Mouse (Mus musculus) limb, embryonic 14.5 days (tissue): Measurements from ENCODE around the gene Catsper2. TPM values are rescaled to one million over a fixed set of nuclear protein-coding genes. Genes with fewer than 3 reads are reported as not detected.

ENCODE experiments used
- ATAC-seq: fragments of 200-750 bp; cut with Nextera tagmentation; 2 replicates; pipeline ENCODE4 v1.8.0; 2017; ENCODE audit warnings: low read depth, moderate number of reproducible peaks, moderate TSS enrichment; ENCODE audit not compliant: low FRiP score
- DNase-seq: peaks from one replicate; pipeline ENCODE4 v3.0.0-alpha.2; 2015; ENCODE audit warnings: low spot score
- H3K27ac ChIP-seq: fragments of 300-500 bp; sonication (generic); replicated peaks from 2 replicates; pipeline ENCODE4 v1.5.1; 2014; ENCODE audit warnings: low read depth, mild to moderate bottlenecking, low read length, moderate library complexity, mixed read lengths
- H3K27me3 ChIP-seq: fragments of 300-500 bp; sonication (generic); 2 replicates; pipeline ENCODE4 v1.6.1; 2014; ENCODE audit warnings: low read length, mixed read lengths; ENCODE audit not compliant: control insufficient read depth, insufficient read depth
- H3K36me3 ChIP-seq: fragments of 300-500 bp; sonication (generic); 2 replicates; pipeline ENCODE4 v1.6.1; 2014; ENCODE audit warnings: mild to moderate bottlenecking, low read length, moderate library complexity, mixed read lengths; ENCODE audit not compliant: control insufficient read depth, insufficient read depth
- H3K4me1 ChIP-seq: fragments of 300-500 bp; sonication (generic); 2 replicates; pipeline ENCODE4 v1.6.1; 2014; ENCODE audit warnings: antibody characterized with exemption, low read length, mixed read lengths; ENCODE audit not compliant: control insufficient read depth, insufficient read depth
- H3K4me2 ChIP-seq: fragments of 300-500 bp; sonication (generic); replicated peaks from 2 replicates; pipeline ENCODE4 v1.6.1; 2014; ENCODE audit warnings: low read depth, mild to moderate bottlenecking, low read length, moderate library complexity; ENCODE audit not compliant: severe bottlenecking
- H3K4me3 ChIP-seq: fragments of 300-500 bp; sonication (generic); replicated peaks from 2 replicates; pipeline ENCODE4 v1.5.1; 2014; ENCODE audit warnings: low read length
- H3K9ac ChIP-seq: fragments of 300-500 bp; sonication (generic); 2 replicates; pipeline ENCODE4 v1.6.1; 2014; ENCODE audit warnings: mild to moderate bottlenecking, low read depth, low read length, moderate library complexity; ENCODE audit not compliant: severe bottlenecking
- H3K9me3 ChIP-seq: fragments of 300-500 bp; sonication (generic); 2 replicates; pipeline ENCODE4 v1.6.1; 2016; ENCODE audit warnings: low read length; ENCODE audit not compliant: control insufficient read depth
- POLR2A ChIP-seq: fragments of 200-500 bp; IDR thresholded peaks from 2 replicates; pipeline ENCODE4 v1.8.0; 2012; ENCODE audit warnings: inconsistent platforms, mild to moderate bottlenecking, moderate library complexity, borderline replicate concordance; ENCODE audit not compliant: insufficient read depth, insufficient read length; ENCODE audit errors: extremely low read depth
- WGBS: fragments of 180-500 bp; shearing (Covaris S2); extraction: QIAGEN DNeasy Blood & Tissue Kit; methylation state at CpG from one replicate; pipeline ENCODE4 v1.1.7; 2014; 5-methylcytosine and 5-hydroxymethylcytosine counted together
- polyA plus RNA-seq, 2 experiments: library from polyadenylated mRNA; depleted of rRNA in 1 of 2; stranded (reverse) in 1 of 2; unstranded in 1 of 2; fragments of >200 nt; fragmentation: Nextera tagmentation in 1 of 2; extraction: Ambion mirVana in 1 of 2; gene quantifications; 2 replicates each; pipeline versions ENCODE4 v1.2.1 to v1.2.3; 2012 to 2014

Catsper2 gene
- polyA plus RNA-seq, 2 experiments: 1.7 to 4.1 TPM

GRCm38 (mm10) chr2:121442259-121443067, 28.9 kb upstream of the Catsper2 start:
- no peaks in the 10 kb centered on the region for H3K9me3 ChIP-seq
- DNase-seq (no peak), ATAC-seq (peak; percentile 58)
- no peak for TF ChIP-seq POLR2A
- peak overlapping the region; percentile 53 for H3K9ac ChIP-seq
- H3K4me1 ChIP-seq: peaks cover 12% of the 10 kb centered on the region; the same call in 1 of the 2 replicates
- peaks cover 23% of the 10 kb centered on the region for H3K36me3 ChIP-seq
- H3K27ac ChIP-seq: no peak overlapping the region
- no peaks in the 10 kb centered on the region for H3K27me3 ChIP-seq
- H3K4me3 ChIP-seq: peak overlapping the region; percentile 49
- H3K4me2 ChIP-seq: peak overlapping the region; percentile 89
- WGBS: 2% methylated on average over 27 of the region's 30 CpGs

- DNase-seq (no peak), ATAC-seq (no peak)
- Histone ChIP-seq H3K4me1 (peaks cover 12% of the 10 kb centered on the region; the same call in 1 of the 2 replicates), H3K9ac (peak overlapping the region; percentile 53), H3K27me3 (no peaks in the 10 kb centered on the region), H3K27ac (no peak overlapping the region), H3K9me3 (no peaks in the 10 kb centered on the region), H3K36me3 (peaks cover 30% of the 10 kb centered on the region), H3K4me3 (peak overlapping the region; percentile 49), H3K4me2 (peak overlapping the region; percentile 89)
- no peak for TF ChIP-seq POLR2A
- 7% methylated on average over 11 of the region's 11 CpGs for WGBS
Measured at GRCm38 (mm10) chr2:121441800-121442199, 28.2 kb upstream of the Catsper2 start.

- TF ChIP-seq POLR2A: no peak
- DNase-seq (no peak), ATAC-seq (no peak)
- Histone ChIP-seq H3K4me3 (no peak overlapping the region), H3K4me2 (no peak overlapping the region; the same call in 1 of the 2 replicates), H3K36me3 (peaks cover 33% of the 10 kb centered on the region), H3K27me3 (no peaks in the 10 kb centered on the region), H3K4me1 (peaks cover 12% of the 10 kb centered on the region; the same call in 1 of the 2 replicates), H3K9ac (no peak overlapping the region), H3K27ac (no peak overlapping the region), H3K9me3 (no peaks in the 10 kb centered on the region)
- WGBS: 61% methylated on average over 5 of the region's 5 CpGs
Measured at GRCm38 (mm10) chr2:121440834-121441605, 27.4 kb upstream of the Catsper2 start.

GRCm38 (mm10) chr2:121439746-121440145, 26.2 kb upstream of the Catsper2 start:
- Histone ChIP-seq H3K4me2 (no peak overlapping the region), H3K36me3 (peaks cover 45% of the 10 kb centered on the region), H3K9me3 (no peaks in the 10 kb centered on the region), H3K9ac (no peak overlapping the region), H3K4me1 (peaks cover 12% of the 10 kb centered on the region; the same call in 1 of the 2 replicates), H3K27me3 (no peaks in the 10 kb centered on the region), H3K4me3 (no peak overlapping the region), H3K27ac (no peak overlapping the region)
- no peak for TF ChIP-seq POLR2A
- no peak for DNase-seq
- no peak for ATAC-seq
- 71% methylated on average over 4 of the region's 4 CpGs for WGBS

GRCm38 (mm10) chr2:121434854-121435253, 21.3 kb upstream of the Catsper2 start:
- Histone ChIP-seq H3K27me3 (no peaks in the 10 kb centered on the region), H3K27ac (no peak overlapping the region), H3K4me3 (no peak overlapping the region), H3K4me1 (no peaks in the 10 kb centered on the region), H3K9me3 (no peaks in the 10 kb centered on the region), H3K4me2 (no peak overlapping the region), H3K36me3 (peaks cover 94% of the 10 kb centered on the region), H3K9ac (no peak overlapping the region)
- 100% methylated on average over 1 of the region's 1 CpGs for WGBS
- DNase-seq (no peak), ATAC-seq (no peak)
- TF ChIP-seq POLR2A: no peak
